Mouse (Mus musculus) T-helper 17 cell (primary cell): ENCODE measurements at regions not wholly inside any gene's neighbourhood (a gene's known extent, or its start where the extent isn't known, plus 50 kb on each side); places are given as distances from the start of the nearest gene placed in this dataset.

Experiments
- in situ Hi-C, 2 experiments: fragments of 300-600 bp; cut with MboI, MseI; formaldehyde crosslinking; loops; 1 replicate in 1 of 2; 2 replicates in 1 of 2; pipeline ENCODE4 v1.15.1; 2025; ENCODE audit warnings: high pct_unique_total_duplicates in 2 of 2

GRCm38 (mm10) chr7:72500996-72501395, 194.6 kb upstream of the Mctp2 start:
- in situ Hi-C loops = no loop called here

- in situ Hi-C loops = no loop called here
Observed at GRCm38 (mm10) chr7:72501431-72501830, 195.0 kb upstream of the Mctp2 start.

- in situ Hi-C loops = no loop called here
Observed at GRCm38 (mm10) chr7:72503756-72504155, 197.3 kb upstream of the Mctp2 start.

- in situ Hi-C loops = no loop called here
Observed at GRCm38 (mm10) chr7:72504268-72504667, 197.9 kb upstream of the Mctp2 start.

GRCm38 (mm10) chr7:72505732-72506460, 199.5 kb upstream of the Mctp2 start:
- in situ Hi-C loops = no loop called here

GRCm38 (mm10) chr7:72507946-72508345, 201.5 kb upstream of the Mctp2 start:
- in situ Hi-C loops = no loop called here

GRCm38 (mm10) chr7:72510116-72510515, 203.7 kb upstream of the Mctp2 start:
- in situ Hi-C loops = no loop called here

GRCm38 (mm10) chr7:72513446-72513845, 207.0 kb upstream of the Mctp2 start:
- in situ Hi-C loops = no loop called here

- in situ Hi-C loops = no loop called here
Observed at GRCm38 (mm10) chr7:72514851-72515250, 208.4 kb upstream of the Mctp2 start.

- in situ Hi-C loops = no loop called here
Observed at GRCm38 (mm10) chr7:72518421-72518972, 212.1 kb upstream of the Mctp2 start.

- in situ Hi-C loops = no loop called here
Observed at GRCm38 (mm10) chr7:72519359-72520115, 213.1 kb upstream of the Mctp2 start.

GRCm38 (mm10) chr7:72528873-72529272, 222.5 kb upstream of the Mctp2 start:
- in situ Hi-C loops = no loop called here

- in situ Hi-C loops = no loop called here
Observed at GRCm38 (mm10) chr7:72538288-72538687, 231.9 kb upstream of the Mctp2 start.

- in situ Hi-C loops = no loop called here
Observed at GRCm38 (mm10) chr7:72539915-72540314, 233.5 kb upstream of the Mctp2 start.

- in situ Hi-C loops = no loop called here
Observed at GRCm38 (mm10) chr7:72541521-72542478, 235.4 kb upstream of the Mctp2 start.

- in situ Hi-C loops = no loop called here
Observed at GRCm38 (mm10) chr7:72543501-72543900, 237.1 kb upstream of the Mctp2 start.

- in situ Hi-C loops = no loop called here
Observed at GRCm38 (mm10) chr7:72543946-72544345, 237.5 kb upstream of the Mctp2 start.

GRCm38 (mm10) chr7:72567378-72567777, 261.0 kb upstream of the Mctp2 start:
- in situ Hi-C loops = no loop called here

GRCm38 (mm10) chr7:72569177-72569576, 262.8 kb upstream of the Mctp2 start:
- in situ Hi-C loops = no loop called here

GRCm38 (mm10) chr7:72574316-72574715, 267.9 kb upstream of the Mctp2 start:
- in situ Hi-C loops = no loop called here

GRCm38 (mm10) chr7:72584427-72584826, 278.0 kb upstream of the Mctp2 start:
- in situ Hi-C loops = no loop called here

GRCm38 (mm10) chr7:72589241-72589668, 282.8 kb upstream of the Mctp2 start:
- in situ Hi-C loops = no loop called here
